Mouse (Mus musculus) ES-E14 (cell line): ENCODE data around the gene Gtf2h2. TPM values are rescaled to one million over a fixed set of nuclear protein-coding genes. Genes with fewer than 3 reads are reported as not detected.

Experiments used
- DNase-seq: peaks from one replicate; pipeline ENCODE4 v3.0.0-alpha.2; 2013; ENCODE audit warnings: low read depth, low spot score
- H3K27ac ChIP-seq: 2 replicates; pipeline ENCODE4 v1.5.1; 2012; ENCODE audit warnings: low read depth, mild to moderate bottlenecking, low read length, moderate library complexity, mixed read lengths; ENCODE audit not compliant: poor library complexity, insufficient read depth, severe bottlenecking
- H3K36me3 ChIP-seq: 2 replicates; pipeline ENCODE4 v1.6.1; 2012; ENCODE audit warnings: mild to moderate bottlenecking, low read length, moderate library complexity, mixed read lengths; ENCODE audit not compliant: control insufficient read depth, poor library complexity, insufficient read depth, severe bottlenecking
- H3K4me1 ChIP-seq, 2 experiments: fragments of 150-350 bp in 1 of 2; sonication (generic) in 1 of 2; 2 replicates each; pipeline ENCODE4 v1.6.1; 2012; ENCODE audit warnings: low read length in 2 of 2, mild to moderate bottlenecking in 1 of 2, mixed read lengths in 1 of 2; ENCODE audit not compliant: control insufficient read depth in 2 of 2, insufficient read depth in 2 of 2, poor library complexity in 1 of 2
- H3K4me3 ChIP-seq, 2 experiments: fragments of 150-350 bp in 1 of 2; sonication (generic) in 1 of 2; 2 replicates each; pipeline ENCODE4 v1.5.1; 2012; ENCODE audit warnings: low read length in 2 of 2, low read depth in 1 of 2, mild to moderate bottlenecking in 1 of 2, mixed read lengths in 1 of 2; ENCODE audit not compliant: insufficient read depth in 1 of 2, poor library complexity in 1 of 2, severe bottlenecking in 1 of 2
- H3K9ac ChIP-seq: 2 replicates; pipeline ENCODE4 v1.6.1; 2012; ENCODE audit warnings: low read depth, mild to moderate bottlenecking, low read length, mixed read lengths; ENCODE audit not compliant: poor library complexity, insufficient read depth, severe bottlenecking
- H3K9me3 ChIP-seq: fragments of 150-350 bp; sonication (generic); 2 replicates; pipeline ENCODE4 v1.6.1; 2012; ENCODE audit warnings: low read depth, mild to moderate bottlenecking, low read length; ENCODE audit not compliant: control insufficient read depth, insufficient read depth
- CHD2 ChIP-seq: IDR thresholded peaks from 2 replicates; pipeline ENCODE4 v1.6.1; 2014; ENCODE audit warnings: mild to moderate bottlenecking, low read depth, low read length, inconsistent platforms
- HCFC1 ChIP-seq: IDR thresholded peaks from 2 replicates; pipeline ENCODE4 v1.6.1; 2012; ENCODE audit warnings: low read length, inconsistent platforms, borderline replicate concordance; ENCODE audit not compliant: insufficient read depth
- MAFK ChIP-seq: IDR thresholded peaks from 2 replicates; pipeline ENCODE4 v1.6.1; 2014; ENCODE audit warnings: mild to moderate bottlenecking, low read depth, low read length, inconsistent platforms; ENCODE audit not compliant: insufficient read depth
- ZC3H11A ChIP-seq: IDR thresholded peaks from 2 replicates; pipeline ENCODE4 v1.6.1; 2012; ENCODE audit warnings: low read depth, mild to moderate bottlenecking, inconsistent platforms, low read length, borderline replicate concordance
- ZNF384 ChIP-seq: IDR thresholded peaks from 2 replicates; pipeline ENCODE4 v1.6.1; 2012; ENCODE audit warnings: low read depth, low read length, inconsistent platforms
- in situ Hi-C, 2 experiments: fragments of 600-800 bp; cut with MboI; formaldehyde crosslinking; loops; one replicate each; pipeline ENCODE4 v1.15.1; 2025; ENCODE audit warnings: low sequenced_read_pairs in 2 of 2, inconsistent platforms in 1 of 2; ENCODE audit not compliant: unreplicated experiment in 2 of 2
- total RNA-seq: library from RNA; depleted of rRNA; stranded (reverse); fragments of 300-350 nt; gene quantifications from 2 replicates; pipeline ENCODE4 v1.2.3, GENCODE M21; 2012; rRNA removed

The Gtf2h2 gene
- 39.6 and 39.7 TPM in 2 replicates for total RNA-seq

GRCm38 (mm10) chr13:100492061-100492787, at the start of gene Gtf2h2:
Gtf2h2 (minus strand) TSS chr13:100492579.
- peak within 1 kb of the TSS; percentile 96 to 99 for H3K4me3 ChIP-seq
- H3K9me3 ChIP-seq: no peaks in the 10 kb centered on the region
- in situ Hi-C loops: no loop called here
- TF ChIP-seq HCFC1 (peak; percentile 75), ZC3H11A (peak; percentile 45; the same call in 1 of the 2 replicates), CHD2 (no peak), MAFK (0 out of 2 replicates have a peak, but pooled peaks have one; percentile 47), ZNF384 (peak; percentile 98)
- peak within 1 kb of the TSS; percentile 94 for H3K9ac ChIP-seq
- peak; percentile 77 for DNase-seq
- peaks cover 0 to 3% of the 10 kb centered on the region in 2 experiments; a peak in 1 of 4 replicates for H3K4me1 ChIP-seq
- peak within 1 kb of the TSS; percentile 40 for H3K27ac ChIP-seq
- H3K36me3 ChIP-seq: peaks cover 4% of the 10 kb centered on the region; the same call in 1 of the 2 replicates

- Histone ChIP-seq H3K36me3 (no peaks in the 10 kb centered on the region), H3K9me3 (no peaks in the 10 kb centered on the region), H3K4me3 (no peak overlapping the region), H3K27ac (no peak overlapping the region), H3K9ac (no peak overlapping the region; the same call in 1 of the 2 replicates), H3K4me1 (no peaks in the 10 kb centered on the region)
- in situ Hi-C loops: no loop called here
- TF ChIP-seq ZNF384 (peak; percentile 55; the same call in 1 of the 2 replicates), MAFK (no peak), CHD2 (no peak), ZC3H11A (no peak), HCFC1 (no peak)
- DNase-seq: no peak
These were observed 43.8 kb upstream of the Gtf2h2 start for GRCm38 (mm10) chr13:100536149-100536548.

GRCm38 (mm10) chr13:100532788-100533365, 40.5 kb upstream of the Gtf2h2 start:
- Histone ChIP-seq H3K9ac (no peak overlapping the region), H3K27ac (no peak overlapping the region), H3K4me1 (no peaks in the 10 kb centered on the region), H3K9me3 (no peaks in the 10 kb centered on the region), H3K36me3 (no peaks in the 10 kb centered on the region), H3K4me3 (no peak overlapping the region)
- TF ChIP-seq ZNF384: no peak
- TF ChIP-seq MAFK: no peak
- TF ChIP-seq ZC3H11A: no peak
- in situ Hi-C loops: no loop called here
- DNase-seq: no peak

- Histone ChIP-seq H3K27ac (no peak overlapping the region), H3K9me3 (no peaks in the 10 kb centered on the region), H3K36me3 (no peaks in the 10 kb centered on the region), H3K9ac (no peak overlapping the region), H3K4me3 (no peak overlapping the region), H3K4me1 (no peaks in the 10 kb centered on the region)
- in situ Hi-C loops: no loop called here
- no peak for DNase-seq
- TF ChIP-seq ZC3H11A: no peak
- TF ChIP-seq ZNF384: no peak
- TF ChIP-seq MAFK: no peak
- no peak for TF ChIP-seq CHD2
- no peak for TF ChIP-seq HCFC1
These were observed 34.3 kb upstream of the Gtf2h2 start for GRCm38 (mm10) chr13:100526649-100527038.
